Comparison of ENCODE assay signal across 11 mouse cellular contexts in the genomic region with DNA sequence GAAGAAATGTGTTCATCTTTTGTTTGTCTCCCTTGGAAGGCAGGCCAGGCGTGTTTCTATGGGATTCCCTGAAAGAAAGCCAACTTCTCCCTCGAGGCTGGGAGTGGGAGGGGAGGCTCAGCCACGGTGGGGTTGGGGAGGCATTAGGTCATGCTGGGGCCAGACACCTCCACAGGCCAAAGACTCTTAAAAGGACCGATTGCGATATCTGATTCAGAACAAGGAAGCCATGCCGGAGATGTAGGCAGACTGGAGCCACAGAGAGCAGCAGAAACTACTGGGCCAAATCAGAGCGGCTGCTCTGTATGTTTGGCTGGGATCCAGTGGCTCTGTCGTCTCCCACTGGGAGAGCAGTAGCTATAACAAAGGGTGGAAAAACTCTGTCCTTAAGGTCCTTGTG. TPM values are rescaled to one million over a fixed set of nuclear protein-coding genes. Genes with fewer than 3 reads are reported as not detected.
A peak's percentile ranks its signal among the peaks of the same experiment; 100 is the strongest.
DNase-seq lines count a peak whose midpoint lies in the region; ATAC-seq and TF ChIP-seq lines count a peak whose summit lies in the region.
"Had no signal": no experiment of that assay in that cellular context is flagged by ENCODE, and none has a peak within 500 bp of the region (broad histone marks: within the 10 kb centered on the region; RNA-seq: fewer than 3 reads in every experiment).

No protein-coding gene starts in this region.

- ATAC-seq in heart, embryonic 11.5 days (replicated peaks; ENCODE audit: insufficient number of reproducible peaks, low FRiP score, low TSS enrichment): no peak
- peak; percentile 41 for ATAC-seq in Patski
- peak; percentile 59 for ATAC-seq in forebrain, embryonic 15.5 days (replicated peaks)
- ATAC-seq in intestine, postnatal 0 days: no peak

- in situ Hi-C loops in Patski (cut with MboI; ENCODE audit: low pct_unique_long_range_greater_than_20kb): no loop called here

- no peak overlapping the region for H3K27ac ChIP-seq in heart, embryonic 11.5 days (ENCODE audit: low read depth, low read length)
- H3K27ac ChIP-seq in forebrain, embryonic 15.5 days (replicated peaks): peak overlapping the region; percentile 87
- H3K27ac ChIP-seq in intestine, postnatal 0 days (ENCODE audit: low read depth, low read length): no peak overlapping the region

- no peak overlapping the region for H3K4me2 ChIP-seq in heart, embryonic 11.5 days
- H3K4me2 ChIP-seq in forebrain, embryonic 15.5 days (replicated peaks): peak overlapping the region; percentile 21
- 0 out of 2 replicates have a peak overlapping the region, but pooled peaks have one; percentile 18 for H3K4me2 ChIP-seq in intestine, postnatal 0 days (replicated peaks; ENCODE audit: low read depth)

- WGBS in heart, embryonic 11.5 days (ENCODE audit: insufficient replicate concordance): 36% methylated on average over 8 of the region's 8 CpGs
- WGBS in forebrain, embryonic 15.5 days: 11% methylated on average over 8 of the region's 8 CpGs
- 55% methylated on average over 8 of the region's 8 CpGs for WGBS in intestine, postnatal 0 days

- DNase-seq in heart, adult 9 months (ENCODE audit: low spot score in 2 of 2): no peak
- peak; percentile 6 for DNase-seq in Patski (ENCODE audit: low read depth, low spot score)
- DNase-seq in layer of hippocampus, adult 9-10 months (ENCODE audit: low spot score): no peak
- no peak for DNase-seq in frontal cortex, postnatal 14 days (ENCODE audit: low spot score in 2 of 2)
- DNase-seq in gastrocnemius, postnatal 25 days: no peak

- H3K4me3 ChIP-seq in heart, embryonic 11.5 days (ENCODE audit: low read depth, low read length): no peak overlapping the region
- H3K4me3 ChIP-seq in forebrain, embryonic 15.5 days: no peak overlapping the region
- no peak overlapping the region for H3K4me3 ChIP-seq in intestine, postnatal 0 days (ENCODE audit: low read depth, low read length)

- TF ChIP-seq CTCF in Patski (IDR thresholded peaks at IDR 0.05): no peak
- no peak for TF ChIP-seq CTCF in intestine, postnatal 0 days (IDR thresholded peaks at IDR 0.05; ENCODE audit: low read depth)

- H3K9ac ChIP-seq in heart, embryonic 11.5 days (ENCODE audit: low read depth, low read length): peak overlapping the region; percentile 16; the same call in 1 of the 2 replicates
- H3K9ac ChIP-seq in forebrain, embryonic 15.5 days (replicated peaks): peak overlapping the region; percentile 22; the same call in 1 of the 2 replicates
- H3K9ac ChIP-seq in intestine, postnatal 0 days (ENCODE audit: low read depth, low read length): no peak overlapping the region

- no peaks in the 10 kb centered on the region for H3K36me3 ChIP-seq in heart, embryonic 11.5 days (ENCODE audit: control insufficient read depth, insufficient read depth, low read length)
- H3K36me3 ChIP-seq in forebrain, embryonic 15.5 days: no peaks in the 10 kb centered on the region
- no peaks in the 10 kb centered on the region; the same call in 1 of the 2 replicates for H3K36me3 ChIP-seq in intestine, postnatal 0 days (ENCODE audit: control insufficient read depth, insufficient read depth)

- POLR2A ChIA-PET in Patski (lab: Charles Lee): no interaction called here

- no peaks in the 10 kb centered on the region for H3K9me3 ChIP-seq in heart, embryonic 11.5 days (replicated peaks; ENCODE audit: control insufficient read depth, low read length)
- H3K9me3 ChIP-seq in forebrain, embryonic 15.5 days: no peaks in the 10 kb centered on the region
- no peaks in the 10 kb centered on the region for H3K9me3 ChIP-seq in intestine, postnatal 0 days (ENCODE audit: control insufficient read depth)

- H3K4me1 ChIP-seq in heart, embryonic 11.5 days (ENCODE audit: control insufficient read depth, insufficient read depth, low read length): peaks cover 12% of the 10 kb centered on the region
- H3K4me1 ChIP-seq in forebrain, embryonic 15.5 days: peaks cover 43% of the 10 kb centered on the region
- no peaks in the 10 kb centered on the region for H3K4me1 ChIP-seq in intestine, postnatal 0 days (replicated peaks; ENCODE audit: control insufficient read depth, insufficient read depth, low read length)

- CTCF ChIA-PET in Patski (lab: Charles Lee): no interaction called here

- no peaks in the 10 kb centered on the region for H3K27me3 ChIP-seq in heart, embryonic 11.5 days (ENCODE audit: control insufficient read depth, insufficient read depth, low read length)
- no peaks in the 10 kb centered on the region for H3K27me3 ChIP-seq in Patski
- no peaks in the 10 kb centered on the region for H3K27me3 ChIP-seq in forebrain, embryonic 15.5 days
- no peaks in the 10 kb centered on the region for H3K27me3 ChIP-seq in intestine, postnatal 0 days (replicated peaks; ENCODE audit: control insufficient read depth, insufficient read depth, low read length)

RNA-seq across cellular contexts. Expression of a gene that starts 1.3 kb away (rescaled TPM):
- polyA plus RNA-seq in heart, embryonic 11.5 days (2014; fragmentation: Nextera tagmentation; extraction: Ambion mirVana): 0.63 TPM in 1 of 2 replicates, not detected in the other
- not detected for polyA plus RNA-seq in Patski (2021)
- 0.59 and 1.4 TPM in 2 replicates for polyA plus RNA-seq in forebrain, embryonic 15.5 days (2015; fragmentation: Nextera tagmentation; extraction: Ambion mirVana)
- 0.27 and 0.38 TPM in 2 replicates for polyA plus RNA-seq in intestine, postnatal 0 days (2015; fragmentation: Nextera tagmentation; extraction: Ambion mirVana)
- not detected for total RNA-seq in gastrocnemius, postnatal 25 days (2021)
- total RNA-seq: CH12.LX; gastrocnemius, postnatal 4 days; liver, adult 2 months had no signal
- polyA plus RNA-seq: liver, adult 2 months had no signal

Comparison
In these comparisons a context has a peak if more than half of its experiments do, and no peak if none do; other contexts are left out.
1. ATAC-seq: peak in Patski (single experiment) and forebrain, embryonic 15.5 days (single experiment); none in heart, embryonic 11.5 days (single experiment) and intestine, postnatal 0 days (single experiment).